Mouse (Mus musculus) ovary, postnatal 10 days (tissue): ENCODE data around the gene Bfsp2.

Experiments
- DNase-seq: peaks from one replicate; pipeline ENCODE4 v3.0.0; 2022; ENCODE audit warnings: low spot score

Gene Bfsp2

GRCm38 (mm10) chr9:103485606-103486005 is 5.4 kb upstream of the Bfsp2 start:
- DNase-seq, result no peak

GRCm38 (mm10) chr9:103480603-103481220 is 492 bp upstream of the Bfsp2 start:
- no peak for DNase-seq

- no peak for DNase-seq
These were observed 4.8 kb downstream of the Bfsp2 start for GRCm38 (mm10) chr9:103475414-103475813.

- DNase-seq, result no peak
These were observed 6.1 kb downstream of the Bfsp2 start for GRCm38 (mm10) chr9:103473915-103474688.

GRCm38 (mm10) chr9:103471784-103472183 is 8.4 kb downstream of the Bfsp2 start:
- DNase-seq, result no peak

- DNase-seq, result no peak
These were observed 10.7 kb downstream of the Bfsp2 start for GRCm38 (mm10) chr9:103469516-103469915.

- no peak for DNase-seq
These were observed 11.3 kb downstream of the Bfsp2 start for GRCm38 (mm10) chr9:103468911-103469310.

GRCm38 (mm10) chr9:103465711-103466220 is 14.5 kb downstream of the Bfsp2 start:
- no peak for DNase-seq

- DNase-seq, result no peak
These were observed 14.9 kb downstream of the Bfsp2 start for GRCm38 (mm10) chr9:103465293-103465692.

GRCm38 (mm10) chr9:103463833-103464232 is 16.4 kb downstream of the Bfsp2 start:
- DNase-seq, result no peak

GRCm38 (mm10) chr9:103459839-103460238 is 20.4 kb downstream of the Bfsp2 start:
- no peak for DNase-seq

- DNase-seq, result no peak
These were observed 20.9 kb downstream of the Bfsp2 start for GRCm38 (mm10) chr9:103459307-103459706.

- no peak for DNase-seq
These were observed 30.6 kb downstream of the Bfsp2 start for GRCm38 (mm10) chr9:103449651-103450050.

GRCm38 (mm10) chr9:103449092-103449491 is 31.1 kb downstream of the Bfsp2 start:
- DNase-seq, result no peak

- no peak for DNase-seq
These were observed 35.6 kb downstream of the Bfsp2 start for GRCm38 (mm10) chr9:103444656-103445055.

- DNase-seq, result no peak
These were observed 36.4 kb downstream of the Bfsp2 start for GRCm38 (mm10) chr9:103443824-103444185.

GRCm38 (mm10) chr9:103443121-103443823 is 36.9 kb downstream of the Bfsp2 start:
- DNase-seq, result no peak

GRCm38 (mm10) chr9:103440597-103440996 is 39.6 kb downstream of the Bfsp2 start:
- no peak for DNase-seq

- no peak for DNase-seq
These were observed 43.1 kb downstream of the Bfsp2 start for GRCm38 (mm10) chr9:103437104-103437503.

GRCm38 (mm10) chr9:103434116-103434515 is 46.1 kb downstream of the Bfsp2 start:
- DNase-seq, result no peak

- DNase-seq, result no peak
These were observed 48.0 kb downstream of the Bfsp2 start for GRCm38 (mm10) chr9:103432122-103432778.

GRCm38 (mm10) chr9:103431718-103432117 is 48.5 kb downstream of the Bfsp2 start:
- DNase-seq, result no peak
